Mouse (Mus musculus) stomach, postnatal 0 days (tissue): ENCODE measurements around the gene Pan3.

Experiments used
- CTCF ChIP-seq: IDR thresholded peaks from 2 replicates; pipeline ENCODE4 v1.5.1; 2016; ENCODE audit warnings: antibody characterized with exemption, low read depth, mild to moderate bottlenecking, moderate library complexity
- EP300 ChIP-seq: optimal IDR thresholded peaks from 2 replicates; pipeline ENCODE3; 2016; ENCODE audit warnings: antibody characterized with exemption

DNA sequence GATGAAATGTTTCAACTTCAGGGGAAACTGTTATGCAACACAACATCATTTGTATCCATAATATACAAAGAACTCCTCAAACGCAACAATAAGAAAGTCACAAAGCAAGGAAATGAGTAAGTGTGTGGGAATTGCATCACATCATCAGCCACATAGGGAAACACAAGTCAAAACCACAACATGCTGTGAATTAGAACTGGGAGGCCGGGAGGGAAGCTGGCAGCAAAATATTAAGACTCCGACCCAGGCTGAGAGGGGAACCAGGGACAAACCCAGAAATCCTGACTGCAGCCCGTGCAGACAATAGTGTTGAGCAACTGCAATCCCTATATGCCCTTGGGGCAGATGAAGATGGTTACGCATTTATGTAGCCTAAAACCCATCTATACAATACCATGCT lies 40.9 kb upstream of the Pan3 start:
- TF ChIP-seq CTCF (no peak), EP300 (no peak)
